Mouse (Mus musculus) heart, embryonic 11.5 days (tissue): ENCODE measurements around the gene Pah. TPM values are rescaled to one million over a fixed set of nuclear protein-coding genes. Genes with fewer than 3 reads are reported as not detected.

Experiments used
- ATAC-seq: fragments of 200-750 bp; cut with Nextera tagmentation; replicated peaks from 2 replicates; pipeline ENCODE4 v1.8.0; 2017; ENCODE audit warnings: moderate library complexity; ENCODE audit not compliant: insufficient number of reproducible peaks, low FRiP score, low TSS enrichment
- H3K27ac ChIP-seq: fragments of 300-500 bp; sonication (generic); 2 replicates; pipeline ENCODE4 v1.5.1; 2014; ENCODE audit warnings: mild to moderate bottlenecking, low read depth, low read length
- H3K27me3 ChIP-seq: fragments of 300-500 bp; sonication (generic); 2 replicates; pipeline ENCODE4 v1.6.1; 2014; ENCODE audit warnings: mild to moderate bottlenecking, low read length, mixed read lengths; ENCODE audit not compliant: control insufficient read depth, insufficient read depth
- H3K36me3 ChIP-seq: fragments of 300-500 bp; sonication (generic); 2 replicates; pipeline ENCODE4 v1.6.1; 2014; ENCODE audit warnings: mild to moderate bottlenecking, low read length, moderate library complexity, mixed read lengths; ENCODE audit not compliant: control insufficient read depth, insufficient read depth
- H3K4me1 ChIP-seq: fragments of 300-500 bp; sonication (generic); 2 replicates; pipeline ENCODE4 v1.6.1; 2014; ENCODE audit warnings: low read length; ENCODE audit not compliant: control insufficient read depth, insufficient read depth
- H3K4me2 ChIP-seq: fragments of 300-500 bp; sonication (generic); 2 replicates; pipeline ENCODE4 v1.6.1; 2014; ENCODE audit warnings: mild to moderate bottlenecking, moderate library complexity
- H3K4me3 ChIP-seq: fragments of 300-500 bp; sonication (generic); 2 replicates; pipeline ENCODE4 v1.5.1; 2014; ENCODE audit warnings: low read depth, low read length
- H3K9ac ChIP-seq: fragments of 300-500 bp; sonication (generic); 2 replicates; pipeline ENCODE4 v1.6.1; 2014; ENCODE audit warnings: mild to moderate bottlenecking, low read depth, low read length, moderate library complexity
- H3K9me3 ChIP-seq: fragments of 300-500 bp; sonication (generic); replicated peaks from 2 replicates; pipeline ENCODE4 v1.6.1; 2016; ENCODE audit warnings: low read length; ENCODE audit not compliant: control insufficient read depth
- WGBS: fragments of 180-500 bp; shearing (Covaris S2); extraction: QIAGEN DNeasy Blood & Tissue Kit; methylation state at CpG from one replicate; pipeline ENCODE4 v1.1.7; 2014; ENCODE audit not compliant: insufficient replicate concordance; 5-methylcytosine and 5-hydroxymethylcytosine counted together
- polyA plus RNA-seq: library from polyadenylated mRNA; unstranded; fragments of >200 nt; fragmentation: Nextera tagmentation; extraction: Ambion mirVana; gene quantifications from 2 replicates; pipeline ENCODE4 v1.2.1, GENCODE M21; 2014

The Pah gene
- polyA plus RNA-seq, 1 experiment from 2014 or later, result 0.31 TPM

GRCm38 (mm10) chr10:87520401-87521116, 1.0 kb upstream of the Pah start:
- Histone ChIP-seq H3K4me1 (no peaks in the 10 kb centered on the region), H3K27ac (no peak overlapping the region), H3K4me3 (no peak overlapping the region), H3K9ac (no peak overlapping the region), H3K27me3 (no peaks in the 10 kb centered on the region), H3K9me3 (no peaks in the 10 kb centered on the region), H3K4me2 (no peak overlapping the region), H3K36me3 (no peaks in the 10 kb centered on the region)
- 69% methylated on average over 4 of the region's 4 CpGs for whole genome bisulfite sequencing
- ATAC-seq, result no peak

GRCm38 (mm10) chr10:87534172-87534571, 12.6 kb downstream of the Pah start:
- no peak overlapping the region for H3K4me3 ChIP-seq
- H3K9ac ChIP-seq, result no peak overlapping the region
- no peak for ATAC-seq

GRCm38 (mm10) chr10:87545759-87546158, 24.2 kb downstream of the Pah start:
- Histone ChIP-seq H3K36me3 (no peaks in the 10 kb centered on the region), H3K9ac (no peak overlapping the region), H3K4me1 (no peaks in the 10 kb centered on the region), H3K4me3 (no peak overlapping the region), H3K9me3 (no peaks in the 10 kb centered on the region), H3K27ac (no peak overlapping the region), H3K27me3 (0 out of 2 replicates have a peak, but pooled peaks cover 7% of the 10 kb centered on the region), H3K4me2 (no peak overlapping the region)
- 83% methylated on average over 8 of the region's 8 CpGs for WGBS
- ATAC-seq, result no peak

More at GRCm38 (mm10) chr10:87534172-87534571, 12.6 kb downstream of the Pah start:
- Histone ChIP-seq H3K27me3 (no peaks in the 10 kb centered on the region), H3K9me3 (no peaks in the 10 kb centered on the region), H3K4me2 (no peak overlapping the region), H3K36me3 (no peaks in the 10 kb centered on the region), H3K27ac (no peak overlapping the region), H3K4me1 (no peaks in the 10 kb centered on the region)
- WGBS, result 70% methylated on average over 1 of the region's 1 CpGs

- 62% methylated on average over 19 of the region's 19 CpGs for WGBS
- no peak overlapping the region for H3K9ac ChIP-seq
- 0 out of 2 replicates have a peak, but pooled peaks cover 7% of the 10 kb centered on the region for H3K27me3 ChIP-seq
- H3K4me2 ChIP-seq, result no peak overlapping the region
- ATAC-seq, result no peak
- H3K27ac ChIP-seq, result no peak overlapping the region
- no peak overlapping the region for H3K4me3 ChIP-seq
- no peaks in the 10 kb centered on the region for H3K9me3 ChIP-seq
- no peaks in the 10 kb centered on the region for H3K4me1 ChIP-seq
- no peaks in the 10 kb centered on the region for H3K36me3 ChIP-seq
Measured at GRCm38 (mm10) chr10:87546299-87547234, 25.0 kb downstream of the Pah start.

- no peak overlapping the region for H3K27ac ChIP-seq
- H3K36me3 ChIP-seq, result no peaks in the 10 kb centered on the region
- H3K9me3 ChIP-seq, result no peaks in the 10 kb centered on the region
- no peaks in the 10 kb centered on the region for H3K4me1 ChIP-seq
- no peak for ATAC-seq
- H3K9ac ChIP-seq, result no peak overlapping the region
- no peak overlapping the region for H3K4me3 ChIP-seq
- H3K27me3 ChIP-seq, result peaks cover 8% of the 10 kb centered on the region
- WGBS, result 30% methylated on average over 8 of the region's 8 CpGs
- H3K4me2 ChIP-seq, result peak overlapping the region; percentile 43
Measured at GRCm38 (mm10) chr10:87552726-87553125, 31.1 kb downstream of the Pah start.

GRCm38 (mm10) chr10:87556441-87556840, 34.8 kb downstream of the Pah start:
- Histone ChIP-seq H3K27ac (no peak overlapping the region), H3K4me3 (no peak overlapping the region), H3K4me1 (no peaks in the 10 kb centered on the region), H3K9ac (no peak overlapping the region), H3K9me3 (no peaks in the 10 kb centered on the region), H3K4me2 (no peak overlapping the region), H3K27me3 (peaks cover 8% of the 10 kb centered on the region), H3K36me3 (no peaks in the 10 kb centered on the region)
- 55% methylated on average over 2 of the region's 2 CpGs for WGBS
- no peak for ATAC-seq

GRCm38 (mm10) chr10:87563818-87564217, 42.2 kb downstream of the Pah start:
- no peak for ATAC-seq
- H3K4me2 ChIP-seq, result no peak overlapping the region
- H3K4me1 ChIP-seq, result no peaks in the 10 kb centered on the region
- no peak overlapping the region for H3K9ac ChIP-seq
- H3K27me3 ChIP-seq, result no peaks in the 10 kb centered on the region
- H3K27ac ChIP-seq, result no peak overlapping the region
- no peak overlapping the region for H3K4me3 ChIP-seq
- H3K36me3 ChIP-seq, result no peaks in the 10 kb centered on the region
- 77% methylated on average over 9 of the region's 9 CpGs for WGBS
- no peaks in the 10 kb centered on the region for H3K9me3 ChIP-seq

- Histone ChIP-seq H3K4me2 (no peak overlapping the region), H3K27ac (no peak overlapping the region), H3K36me3 (no peaks in the 10 kb centered on the region), H3K4me1 (no peaks in the 10 kb centered on the region), H3K9ac (no peak overlapping the region), H3K4me3 (no peak overlapping the region), H3K9me3 (no peaks in the 10 kb centered on the region), H3K27me3 (no peaks in the 10 kb centered on the region)
- 48% methylated on average over 2 of the region's 2 CpGs for WGBS
- no peak for ATAC-seq
Measured at GRCm38 (mm10) chr10:87565712-87566111, 44.1 kb downstream of the Pah start.
